Mouse (Mus musculus): ENCODE results near the gene Noc4l. TPM values are rescaled to one million over a fixed set of nuclear protein-coding genes. Genes with fewer than 3 reads are reported as not detected.

The Noc4l gene
- polyA plus RNA-seq, 1 experiment from 2014 or later: 58.3 TPM

DNA sequence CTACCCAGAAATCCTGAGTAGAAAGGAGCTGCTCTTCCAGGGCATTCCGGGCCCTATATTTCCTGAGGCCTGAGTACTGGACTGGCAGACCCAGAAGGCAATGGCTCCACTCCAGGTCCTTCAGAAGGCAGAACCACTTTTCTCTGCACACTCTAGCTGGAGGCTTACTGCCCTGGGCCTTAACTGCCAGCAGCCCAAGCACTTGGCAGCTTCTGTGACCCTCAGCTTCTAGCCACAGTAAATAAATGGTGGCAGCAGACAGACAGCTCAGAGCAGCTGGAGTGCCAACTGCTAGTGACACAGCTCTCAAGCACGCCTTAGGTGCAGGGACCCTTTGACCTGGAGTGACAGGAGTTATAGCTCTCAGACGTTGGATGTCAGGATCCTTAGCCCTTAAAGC, 45.5 kb downstream of the Noc4l start:
- Histone ChIP-seq H3K4me1 (no peaks in the 10 kb centered on the region), H3K9ac (no peak overlapping the region), H3K9me3 (no peaks in the 10 kb centered on the region), H3K36me3 (replicated peaks) (no peaks in the 10 kb centered on the region), H3K4me2 (no peak overlapping the region), H3K27ac (no peak overlapping the region), H3K27me3 (peaks cover 37% of the 10 kb centered on the region), H3K4me3 (replicated peaks) (no peak overlapping the region)
- WGBS: 68% methylated on average over 3 of the region's 3 CpGs
- ATAC-seq (ENCODE audit: low FRiP score): no peak

DNA sequence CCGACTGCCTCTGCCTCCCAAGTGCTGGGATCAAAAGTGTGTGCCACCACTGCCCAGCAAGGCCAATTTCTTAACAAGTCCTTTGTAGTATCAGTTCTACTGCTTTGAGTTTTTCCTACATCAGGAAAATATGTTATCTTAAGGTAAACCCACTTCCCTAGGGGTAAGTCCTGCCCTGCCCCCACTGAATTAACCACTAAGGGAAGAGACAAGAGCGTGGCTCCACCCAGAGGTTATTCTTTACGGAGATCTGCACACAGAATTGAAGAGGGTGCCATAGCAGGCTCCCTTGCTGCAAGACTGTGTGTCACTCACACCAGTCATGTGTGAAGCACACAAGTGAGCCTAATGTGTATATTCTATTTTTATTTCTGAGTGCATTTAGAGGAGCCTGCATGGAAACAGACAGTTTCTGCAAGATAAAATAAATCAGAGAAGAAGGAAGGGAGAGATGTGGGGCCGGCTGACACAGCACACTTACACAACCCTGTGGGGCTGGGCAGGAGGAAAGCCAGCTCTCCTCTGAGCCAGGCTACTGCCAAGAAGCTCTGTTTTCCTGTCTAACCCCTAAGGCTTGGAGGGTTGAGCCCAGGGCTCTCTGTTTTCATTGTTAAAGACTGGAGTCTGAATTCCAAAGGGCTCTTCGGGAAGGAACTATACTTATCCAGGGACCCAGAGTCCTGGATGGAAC, 47.5 kb downstream of the Noc4l start:
- Histone ChIP-seq H3K4me2 (no peak overlapping the region), H3K27me3 (peaks cover 37% of the 10 kb centered on the region), H3K9ac (no peak overlapping the region), H3K27ac (no peak overlapping the region), H3K4me1 (no peaks in the 10 kb centered on the region), H3K4me3 (replicated peaks) (no peak overlapping the region), H3K9me3 (no peaks in the 10 kb centered on the region), H3K36me3 (replicated peaks) (no peaks in the 10 kb centered on the region)
- WGBS: 65% methylated on average over 5 of the region's 5 CpGs
- no peak for ATAC-seq (ENCODE audit: low FRiP score)

DNA sequence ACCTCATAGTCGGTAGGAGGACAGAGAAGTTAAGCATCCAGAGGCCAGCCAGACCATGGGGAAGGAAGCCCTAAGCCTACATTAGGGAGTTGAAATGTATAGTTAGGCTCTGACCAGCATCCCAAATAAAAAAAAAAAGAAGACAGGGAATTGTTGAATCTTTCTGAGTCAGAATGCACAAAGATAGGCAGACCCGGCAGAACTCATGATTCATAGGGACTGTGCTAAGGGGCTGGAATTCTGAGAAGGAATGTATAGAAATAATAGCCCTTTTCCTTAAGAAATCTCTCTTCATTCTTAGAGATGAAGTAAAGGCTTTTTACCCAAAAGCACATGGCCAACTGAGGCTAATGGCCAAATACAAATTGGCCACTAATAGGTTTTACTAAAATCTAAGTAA, 48.9 kb downstream of the Noc4l start:
- Histone ChIP-seq H3K27ac (no peak overlapping the region), H3K4me1 (no peaks in the 10 kb centered on the region), H3K27me3 (peaks cover 32% of the 10 kb centered on the region), H3K4me2 (no peak overlapping the region), H3K9me3 (no peaks in the 10 kb centered on the region), H3K9ac (no peak overlapping the region), H3K36me3 (replicated peaks) (no peaks in the 10 kb centered on the region), H3K4me3 (replicated peaks) (no peak overlapping the region)
- 88% methylated on average over 2 of the region's 2 CpGs for WGBS
- no peak for ATAC-seq (ENCODE audit: low FRiP score)

DNA sequence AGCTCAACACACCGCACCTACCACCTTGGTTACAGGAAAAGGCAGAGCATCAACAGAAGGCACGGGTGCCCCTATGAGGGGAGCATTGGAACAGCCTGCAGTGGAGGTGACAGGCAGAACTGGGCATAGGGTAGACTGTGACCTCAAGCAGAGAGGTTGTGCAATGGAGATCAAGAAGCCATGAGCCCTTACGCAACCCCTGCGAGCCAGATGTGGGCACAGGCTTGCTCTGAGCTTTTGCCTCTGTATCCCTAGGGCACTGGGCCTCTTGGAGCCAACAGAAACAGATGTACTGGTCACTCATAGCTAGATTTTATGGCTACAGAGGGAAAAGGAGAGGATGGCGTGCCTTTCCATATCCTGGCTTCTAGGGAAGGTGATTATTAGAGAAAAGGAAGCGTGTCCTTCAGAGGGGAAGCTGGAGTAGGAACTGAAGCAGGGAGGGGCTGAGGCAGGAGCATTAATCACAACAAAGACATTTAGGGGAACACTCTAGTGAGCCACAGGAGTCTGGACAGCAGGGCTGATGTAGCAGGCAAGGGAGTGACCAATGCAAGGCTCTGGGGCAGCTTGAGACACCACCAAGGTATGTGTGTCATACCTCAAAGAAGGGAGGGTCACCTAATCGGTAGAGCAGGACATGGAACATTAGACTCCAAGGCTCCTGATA, 50.1 kb downstream of the Noc4l start:
- no peak for ATAC-seq (ENCODE audit: low FRiP score)
- peaks cover 25% of the 10 kb centered on the region for H3K27me3 ChIP-seq
- 87% methylated on average over 7 of the region's 7 CpGs for WGBS
- H3K36me3 ChIP-seq (replicated peaks): no peaks in the 10 kb centered on the region
- no peak overlapping the region for H3K4me2 ChIP-seq
- no peak overlapping the region for H3K27ac ChIP-seq
- H3K9me3 ChIP-seq: no peaks in the 10 kb centered on the region
- no peak overlapping the region for H3K4me3 ChIP-seq (replicated peaks)
- no peak overlapping the region for H3K9ac ChIP-seq
- no peaks in the 10 kb centered on the region for H3K4me1 ChIP-seq

Small RNAs within 50 kb of the gene (microRNA-seq; reads per million reads assigned to microRNA genes)
- 2.4 reads per million, percentile 3 among the genes with 10 or more reads in this experiment for gene Mir7026

Other genes with a start within 250 kb of the Noc4l start
- gene Fbrsl1, start 204.9 kb downstream of the Noc4l start, polyA plus RNA-seq (2016; fragmentation: Nextera tagmentation; extraction: Ambion mirVana): 39.5 and 39.8 TPM in 2 replicates
- 3.6 and 6.0 TPM in 2 replicates for gene Galnt9, start 109.1 kb downstream of the Noc4l start, polyA plus RNA-seq (2016; fragmentation: Nextera tagmentation; extraction: Ambion mirVana)
- 31.7 and 33.8 TPM in 2 replicates for gene Ddx51, start within 50 bp of the Noc4l start, polyA plus RNA-seq (2016; fragmentation: Nextera tagmentation; extraction: Ambion mirVana)
- gene Ep400, start 117.3 kb upstream of the Noc4l start, polyA plus RNA-seq (2016; fragmentation: Nextera tagmentation; extraction: Ambion mirVana): 70.3 and 70.9 TPM in 2 replicates
- gene Pus1, start 127.2 kb upstream of the Noc4l start, polyA plus RNA-seq (2016; fragmentation: Nextera tagmentation; extraction: Ambion mirVana): 28.8 and 30.1 TPM in 2 replicates
- 33.8 and 34.2 TPM in 2 replicates for gene Ulk1, start 156.7 kb upstream of the Noc4l start, polyA plus RNA-seq (2016; fragmentation: Nextera tagmentation; extraction: Ambion mirVana)
- gene Hscb, start 186.4 kb upstream of the Noc4l start, polyA plus RNA-seq (2016; fragmentation: Nextera tagmentation; extraction: Ambion mirVana): 19.4 and 20.6 TPM in 2 replicates
- 29.2 and 34.5 TPM in 2 replicates for gene Chek2, start 186.6 kb upstream of the Noc4l start, polyA plus RNA-seq (2016; fragmentation: Nextera tagmentation; extraction: Ambion mirVana)
- 22.5 and 23.1 TPM in 2 replicates for gene Ttc28, start 226.4 kb upstream of the Noc4l start, polyA plus RNA-seq (2016; fragmentation: Nextera tagmentation; extraction: Ambion mirVana)

Measured in forebrain, embryonic 12.5 days (tissue).